Mouse (Mus musculus) urinary bladder, postnatal 25 days (tissue): ENCODE data around the gene Brox.
"Not testable (repeated sequence)": the region's sequence is repeated elsewhere in the genome, so short reads cannot be mapped to it uniquely, and the experiment has no call there.

Experiments used
- DNase-seq: peaks from one replicate; pipeline ENCODE4 v3.0.0; 2022; ENCODE audit warnings: low spot score

The Brox gene

DNA sequence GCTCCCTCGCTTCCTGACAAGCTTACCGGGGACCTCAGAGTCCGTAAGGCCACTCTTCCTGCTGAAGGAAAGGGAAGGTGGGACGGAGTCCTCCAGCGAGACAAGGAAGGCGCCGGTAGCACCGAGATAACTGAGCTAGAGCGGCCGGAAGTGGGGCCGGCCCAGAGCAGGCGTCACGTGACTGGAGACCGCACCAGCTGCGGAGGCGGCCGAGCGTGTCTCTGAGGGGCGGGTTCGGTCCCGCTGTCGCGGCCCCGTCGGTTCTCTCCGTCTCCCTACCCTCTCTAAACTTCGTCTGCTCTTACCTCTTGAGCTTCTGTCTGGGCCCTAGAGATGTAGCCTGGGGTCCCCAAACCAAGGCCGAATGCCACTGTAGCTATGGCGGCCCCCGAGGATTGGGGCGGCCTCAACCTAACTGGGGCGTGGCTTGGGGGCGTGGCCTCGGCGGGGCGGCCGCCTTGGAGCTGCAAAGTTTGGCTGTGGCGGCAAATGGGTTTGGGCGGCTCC, at the start of gene Brox:
Brox (minus strand) TSS at position 393 of the 507 bp plus-strand sequence.
- DNase-seq = peak; percentile 97

DNA sequence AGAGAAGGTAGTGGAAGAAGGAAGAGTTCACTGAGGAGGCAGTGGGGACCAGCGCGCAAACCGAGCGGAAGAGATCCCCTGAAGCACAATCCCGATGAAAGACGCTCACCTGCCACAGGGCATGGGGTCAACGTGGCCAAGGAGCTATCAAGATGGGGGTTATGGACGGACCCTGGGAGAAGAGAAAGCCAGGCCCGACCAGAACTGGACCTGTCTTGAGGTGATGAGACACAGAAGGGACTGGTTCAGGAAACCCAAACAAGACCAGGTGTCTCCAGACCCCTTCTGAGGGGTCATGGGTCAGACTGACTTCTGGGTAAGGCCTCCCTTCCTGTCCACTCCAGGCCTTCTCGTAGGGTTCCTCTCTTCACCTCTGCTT, 48.7 kb upstream of the Brox start:
- DNase-seq = no peak

DNA sequence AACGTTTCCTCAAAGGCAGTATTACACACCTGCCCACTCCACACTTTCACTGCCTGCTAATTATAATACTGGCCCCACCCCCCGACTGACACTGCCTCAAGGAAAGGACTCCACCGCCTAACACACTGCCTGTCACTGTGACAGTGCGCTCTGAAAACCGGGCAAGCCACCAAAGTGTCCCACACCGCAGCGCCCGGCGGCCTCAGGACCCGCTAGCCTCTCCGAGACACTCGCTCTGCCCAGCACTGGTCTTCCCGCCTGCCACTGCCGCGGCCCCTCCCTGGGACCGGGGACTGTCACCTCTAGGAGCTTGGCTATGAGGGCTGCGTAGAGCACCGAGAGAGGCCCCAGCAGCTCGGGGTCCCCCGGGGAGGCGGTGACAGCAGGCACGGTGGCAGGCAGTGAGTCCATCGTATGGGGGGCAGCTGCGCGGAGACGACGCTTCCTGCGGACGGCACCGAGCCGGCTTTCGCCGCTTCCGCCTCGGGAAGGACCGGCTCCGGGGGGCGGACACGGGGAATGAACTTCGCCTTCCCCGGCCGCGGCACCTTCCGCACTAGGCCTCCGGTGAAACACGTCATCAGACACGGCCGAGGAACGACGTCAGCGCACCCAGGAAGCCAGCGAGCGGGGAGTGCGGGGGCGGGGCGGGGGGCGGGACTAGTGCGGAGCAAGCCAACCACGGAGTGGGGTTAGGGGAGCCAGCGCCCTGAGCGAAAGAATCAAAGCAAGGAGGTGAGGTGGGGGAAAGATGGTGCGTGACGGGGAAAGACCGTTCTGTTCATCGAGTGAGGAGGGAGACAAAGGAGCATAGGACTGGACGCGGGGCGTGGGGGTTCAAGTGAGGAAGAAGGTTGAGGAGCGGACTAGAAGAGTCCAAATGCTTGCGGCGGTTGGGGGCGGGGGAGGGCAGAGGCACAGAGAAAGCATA, 48.1 kb upstream of the Brox start:
- DNase-seq = peak; percentile 81

DNA sequence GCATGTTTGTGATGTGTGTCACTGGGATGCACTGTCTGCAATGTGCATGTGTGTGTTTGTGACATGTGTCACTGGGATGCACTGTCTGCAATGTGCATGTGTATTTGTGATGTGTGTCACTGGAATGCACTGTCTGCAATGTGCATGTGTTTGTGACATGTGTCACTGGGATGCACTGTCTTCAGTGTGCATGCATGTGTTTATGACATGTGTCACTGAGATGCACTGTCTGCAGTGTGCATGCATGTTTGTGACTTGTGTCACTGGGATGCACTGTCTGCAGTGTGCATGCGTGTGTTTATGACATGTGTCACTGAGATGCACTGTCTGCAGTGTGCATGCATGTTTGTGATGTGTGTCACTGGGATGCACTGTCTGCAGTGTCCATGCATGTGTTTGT, 45.8 kb upstream of the Brox start:
- not testable (repeated sequence) for DNase-seq

DNA sequence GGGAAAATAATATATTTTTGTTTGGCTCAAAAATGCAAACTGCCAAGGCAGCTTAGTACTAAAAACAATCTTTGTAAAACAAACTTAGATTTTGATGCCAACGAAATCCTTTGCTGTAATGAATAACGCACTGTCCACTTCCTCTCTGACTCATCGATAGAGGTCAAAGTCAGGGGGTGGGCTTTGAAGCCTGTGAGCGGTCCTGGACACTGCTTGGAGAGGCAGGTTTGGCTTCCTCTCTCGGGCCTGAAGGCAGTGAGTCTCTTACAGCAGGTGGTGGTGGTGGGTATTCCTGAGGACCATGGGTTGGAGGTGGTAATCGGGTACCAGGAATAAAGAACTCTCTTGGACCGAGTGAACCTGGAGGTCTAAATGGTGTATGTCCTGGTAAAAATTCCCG, 30.1 kb upstream of the Brox start:
- no peak for DNase-seq

DNA sequence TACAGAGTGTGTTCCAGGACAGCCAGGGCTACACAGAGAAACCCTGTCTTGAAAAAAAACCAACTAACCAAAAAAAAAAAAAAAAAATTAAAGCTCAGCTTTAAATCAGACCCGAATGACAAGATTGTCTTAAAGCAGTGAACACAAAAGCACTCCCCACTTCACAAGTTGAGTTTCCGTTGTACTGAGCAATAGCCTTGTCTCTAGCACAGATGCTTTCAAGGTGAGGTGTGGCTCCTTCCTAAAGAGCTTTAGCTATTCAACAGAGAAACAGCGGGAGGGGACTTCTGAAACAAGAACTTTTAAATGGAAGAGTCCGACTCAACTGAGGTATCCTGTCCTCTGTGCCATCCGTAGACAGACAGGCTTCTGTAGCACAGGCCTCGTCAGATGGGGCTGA, 27.4 kb upstream of the Brox start:
- DNase-seq = no peak

DNA sequence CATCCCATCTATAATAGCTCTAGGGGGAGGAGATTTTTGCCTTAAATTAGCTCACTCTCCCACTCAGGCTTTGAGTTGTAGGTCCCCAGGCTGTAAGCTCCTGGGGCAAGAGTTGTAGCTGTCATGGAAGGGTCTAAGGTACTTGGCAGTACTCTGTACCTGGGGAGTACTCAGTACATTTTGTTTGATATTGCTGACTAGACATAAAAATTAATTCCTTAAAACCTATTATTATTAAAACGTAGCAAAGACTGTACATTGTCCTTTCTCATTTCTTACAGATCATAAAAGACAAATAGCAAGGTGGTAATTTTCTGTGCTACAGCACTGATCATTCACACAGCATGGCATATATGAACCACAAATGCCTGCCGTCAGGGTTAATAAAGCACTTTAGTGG, 26.9 kb upstream of the Brox start:
- no peak for DNase-seq

DNA sequence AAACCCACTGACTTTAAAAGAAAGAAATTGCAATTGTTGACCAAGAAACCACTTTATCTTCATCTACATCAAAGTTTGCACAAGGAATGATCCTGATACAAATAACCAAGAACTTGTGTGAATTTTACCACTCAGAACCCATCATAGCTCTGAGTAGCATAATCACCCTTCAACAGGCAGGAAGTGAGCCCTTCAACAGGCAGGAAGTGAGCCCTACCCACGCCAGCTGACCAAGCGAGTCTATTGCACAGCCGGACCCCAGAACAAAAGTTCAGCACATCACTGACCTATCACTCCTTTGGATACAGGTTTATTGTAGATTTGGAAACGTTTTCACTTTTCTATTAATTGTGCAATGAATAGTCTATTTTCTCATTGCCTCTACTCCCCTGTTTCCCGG, 25.4 kb upstream of the Brox start:
- DNase-seq = not testable (repeated sequence)

DNA sequence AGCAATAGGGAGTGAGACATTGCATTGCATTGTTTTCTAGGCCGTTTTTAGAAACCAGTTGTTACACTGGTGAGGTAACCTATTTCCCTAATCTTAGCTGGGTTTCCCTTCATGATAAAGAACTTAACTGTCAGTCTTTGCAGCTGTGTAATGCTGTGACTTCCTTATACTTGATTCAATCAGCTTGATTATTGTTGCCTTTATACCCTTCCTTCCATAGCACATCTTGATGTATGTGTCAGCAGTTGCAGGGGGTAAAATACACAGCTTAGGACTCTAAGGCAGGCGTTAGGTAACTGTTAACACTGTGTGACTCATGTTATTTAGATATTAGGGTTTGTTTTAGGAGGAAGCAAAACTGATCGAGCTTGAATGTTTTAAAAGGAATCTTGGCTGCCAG, 23.6 kb upstream of the Brox start:
- no peak for DNase-seq

DNA sequence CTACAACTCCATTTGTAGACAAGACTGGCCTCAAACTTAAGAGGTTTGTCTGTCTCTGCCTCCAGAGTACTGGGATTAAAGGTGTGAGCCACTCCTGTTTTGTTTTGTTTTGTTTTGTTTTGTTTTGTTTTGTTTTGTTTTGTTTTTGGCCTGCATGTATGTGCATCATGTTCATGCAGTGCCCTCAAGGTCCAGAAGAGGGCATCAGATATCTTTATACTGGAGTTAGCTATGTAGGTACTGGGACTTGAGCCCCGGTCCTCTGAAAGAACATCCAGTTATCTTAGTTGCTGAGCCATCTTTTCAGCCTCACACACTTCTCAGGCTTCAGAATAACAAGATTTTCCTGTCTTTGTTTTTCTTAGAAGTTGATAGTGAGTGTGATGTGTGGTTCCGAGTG, 18.7 kb upstream of the Brox start:
- no peak for DNase-seq

DNA sequence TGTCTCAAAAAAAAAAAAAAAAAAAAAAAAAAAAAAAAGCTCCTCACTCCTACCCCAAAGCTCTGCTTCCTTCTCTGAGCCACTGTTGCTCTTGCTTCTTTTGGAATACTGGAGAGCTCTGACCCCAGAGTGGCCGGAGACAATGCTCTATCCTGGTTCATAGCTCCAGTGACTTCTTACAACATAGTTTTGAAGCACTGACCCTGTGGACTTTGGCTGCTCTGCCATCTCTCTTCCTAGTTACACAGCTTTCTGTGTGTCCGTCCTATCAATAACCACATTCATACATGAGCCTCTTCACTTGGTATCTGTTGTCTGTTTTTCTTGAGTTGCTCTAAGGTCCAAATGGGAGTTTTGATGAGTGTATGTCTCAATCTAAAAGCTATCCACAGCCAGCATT, 15.0 kb upstream of the Brox start:
- no peak for DNase-seq

DNA sequence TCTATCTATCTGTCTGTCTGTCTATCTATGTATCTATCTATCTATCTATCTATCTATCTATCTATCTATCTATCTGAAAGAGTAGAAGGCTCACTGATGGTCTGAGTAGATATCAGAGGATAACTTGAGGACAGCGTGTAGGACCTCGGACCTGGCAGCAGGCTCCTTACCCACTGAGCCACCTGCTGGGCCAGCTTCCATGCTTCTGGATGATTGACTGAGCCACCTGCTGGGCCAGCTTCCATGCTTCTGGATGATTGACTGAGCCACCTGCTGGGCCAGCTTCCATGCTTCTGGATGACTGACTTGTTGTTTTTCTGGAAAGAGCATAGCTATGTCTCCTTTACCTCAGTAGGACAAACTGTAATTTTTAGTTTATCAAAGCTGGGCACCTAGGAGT, 12.5 kb upstream of the Brox start:
- not testable (repeated sequence) for DNase-seq

DNA sequence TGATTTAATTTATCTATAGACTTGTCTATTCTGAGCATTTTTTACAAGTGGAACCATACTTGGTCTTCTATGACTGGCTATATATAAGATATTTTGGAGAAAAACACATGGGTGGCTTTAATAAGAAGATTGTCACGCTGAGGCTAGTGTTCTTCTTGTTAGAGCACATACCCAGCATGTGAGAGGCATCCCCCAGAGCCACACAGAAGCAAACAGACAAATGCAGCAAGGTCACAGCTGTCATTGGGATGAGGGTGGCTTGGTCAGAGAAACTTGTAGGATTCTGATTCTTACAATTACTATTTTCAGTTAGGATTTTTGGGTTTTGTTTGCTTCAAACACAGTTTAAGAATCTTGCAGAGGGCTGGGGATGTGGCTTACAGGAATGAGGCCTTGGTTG, 11.4 kb upstream of the Brox start:
- DNase-seq = no peak

DNA sequence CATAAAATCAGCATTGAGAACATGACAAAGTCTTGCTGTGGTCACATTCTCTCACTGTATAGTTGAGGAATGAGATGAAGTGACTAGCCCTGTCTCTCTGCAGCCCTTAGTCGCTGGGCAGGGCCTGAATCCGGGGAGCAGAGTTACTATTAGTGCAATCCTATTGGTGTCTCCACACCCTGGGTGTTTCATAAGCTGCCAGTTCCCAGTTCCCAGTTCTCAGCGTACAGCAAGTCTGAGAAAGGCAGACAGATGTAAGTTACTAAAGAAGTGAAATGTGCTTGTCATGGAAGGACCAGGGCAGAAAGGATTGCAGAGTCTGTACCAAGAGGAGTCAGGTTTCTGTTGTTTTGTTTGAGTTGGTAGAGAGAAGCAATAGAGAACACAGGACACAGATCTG, 10.5 kb upstream of the Brox start:
- no peak for DNase-seq

DNA sequence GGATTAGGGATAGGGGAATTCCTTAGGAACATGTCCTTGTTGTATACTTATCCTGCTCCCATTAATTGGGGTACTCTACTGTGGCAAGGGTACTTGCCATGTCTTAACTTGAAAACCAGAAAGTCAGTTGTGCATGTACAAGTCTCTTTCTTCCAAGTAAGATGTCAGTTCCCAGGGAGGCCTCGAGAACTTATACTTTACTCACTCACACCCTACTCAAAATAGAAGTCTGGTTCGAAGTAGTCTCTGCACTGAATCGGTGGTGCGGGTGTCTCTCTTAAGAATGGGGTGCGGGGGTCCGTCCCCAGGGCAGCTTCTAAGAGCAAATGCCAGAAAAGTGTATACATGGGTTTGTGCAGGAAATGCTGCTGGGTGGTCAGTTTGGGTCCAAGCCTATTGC, 2.1 kb upstream of the Brox start:
- peak; percentile 100 for DNase-seq

DNA sequence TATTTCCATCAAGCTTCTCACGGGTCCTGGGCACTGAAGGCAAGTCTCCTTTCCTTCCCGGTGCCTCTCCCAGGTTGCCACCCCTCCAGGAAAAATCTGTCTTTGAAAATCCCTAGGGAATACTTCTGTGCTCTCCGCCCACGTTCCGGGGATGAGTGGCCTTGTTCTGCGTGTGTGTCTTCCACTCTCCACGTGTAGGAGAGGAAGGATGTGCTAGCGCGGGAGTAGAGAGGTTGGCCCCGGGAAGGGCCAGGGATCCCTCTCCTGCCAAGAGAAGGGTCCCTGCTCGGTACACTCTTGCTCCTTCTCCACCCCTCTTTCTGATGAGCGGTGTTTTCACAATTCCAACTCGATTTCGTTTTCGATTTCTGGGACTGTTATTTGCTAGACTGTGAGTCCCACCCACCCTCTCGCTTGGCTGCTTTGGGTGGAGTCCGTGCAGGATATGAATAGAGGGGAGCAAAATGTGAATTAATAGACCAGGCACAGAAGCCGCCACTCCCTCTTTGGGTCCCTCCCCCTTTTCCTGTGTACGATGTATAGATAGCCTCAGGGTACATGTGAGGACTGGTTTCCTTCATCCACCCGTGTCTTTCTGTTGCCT, 919 bp upstream of the Brox start:
- DNase-seq = peak; percentile 23

DNA sequence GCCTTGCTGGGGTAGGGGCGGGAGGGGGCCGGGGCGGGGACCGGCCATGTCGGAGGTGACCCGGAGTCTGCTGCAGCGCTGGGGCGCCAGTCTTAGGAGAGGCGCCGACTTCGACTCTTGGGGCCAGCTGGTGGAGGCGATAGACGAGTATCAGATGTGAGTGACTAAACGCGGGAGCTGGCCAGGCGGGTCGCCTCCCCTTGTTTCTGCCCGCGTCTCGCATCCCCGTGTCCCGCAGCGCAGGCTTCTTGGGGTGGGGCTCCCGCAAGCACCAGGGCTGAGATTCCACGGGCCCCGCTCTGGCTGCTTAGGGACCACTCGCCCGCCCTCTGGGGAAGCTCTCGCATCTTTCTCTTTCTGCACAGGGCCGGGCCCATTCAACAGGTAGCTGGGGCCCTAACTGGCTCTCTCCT, 410 bp upstream of the Brox start:
- peak; percentile 21 for DNase-seq

DNA sequence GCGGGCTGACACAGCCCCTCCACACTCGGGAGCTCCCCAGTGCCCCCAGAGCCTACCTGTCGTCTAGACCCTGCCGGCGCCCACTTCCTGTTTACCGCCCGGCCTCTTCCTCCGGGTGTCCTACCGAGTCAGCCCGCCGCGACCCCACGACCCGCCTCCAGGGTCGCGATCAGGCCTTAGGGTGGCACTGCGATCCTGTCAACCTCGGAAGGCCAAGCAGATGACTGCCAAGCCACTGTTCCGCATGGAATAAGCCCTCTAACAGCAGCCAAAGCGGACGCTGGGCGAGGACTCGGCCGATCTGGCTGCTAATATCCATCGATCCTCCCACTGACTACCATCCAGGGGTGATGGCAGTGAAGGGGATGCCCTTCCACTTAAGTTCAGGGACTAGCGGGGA, 604 bp downstream of the Brox start, which contains the start of gene Aida:
Aida (plus strand) TSS at position 126 of the 400 bp plus-strand sequence.
- peak; percentile 34 for DNase-seq

DNA sequence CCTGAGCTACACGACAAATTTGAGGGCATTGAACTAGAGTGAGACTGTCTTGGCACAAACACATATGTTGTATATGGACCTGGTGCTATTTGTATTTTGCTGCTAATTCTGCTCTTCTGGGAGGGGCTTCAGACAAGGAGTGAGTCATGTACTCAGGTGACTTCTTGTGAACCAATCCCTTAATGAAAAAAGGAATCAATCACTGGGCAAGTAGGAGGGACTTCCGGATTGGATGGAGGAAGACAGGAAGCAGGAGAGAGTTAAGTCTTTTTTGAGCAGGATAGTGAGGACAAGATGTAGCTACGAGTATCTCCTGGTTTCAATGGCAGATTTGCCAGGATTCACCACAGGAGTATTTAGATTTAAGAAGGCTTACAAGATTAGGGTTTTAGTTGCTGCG, 7.5 kb downstream of the Brox start:
- DNase-seq = no peak

DNA sequence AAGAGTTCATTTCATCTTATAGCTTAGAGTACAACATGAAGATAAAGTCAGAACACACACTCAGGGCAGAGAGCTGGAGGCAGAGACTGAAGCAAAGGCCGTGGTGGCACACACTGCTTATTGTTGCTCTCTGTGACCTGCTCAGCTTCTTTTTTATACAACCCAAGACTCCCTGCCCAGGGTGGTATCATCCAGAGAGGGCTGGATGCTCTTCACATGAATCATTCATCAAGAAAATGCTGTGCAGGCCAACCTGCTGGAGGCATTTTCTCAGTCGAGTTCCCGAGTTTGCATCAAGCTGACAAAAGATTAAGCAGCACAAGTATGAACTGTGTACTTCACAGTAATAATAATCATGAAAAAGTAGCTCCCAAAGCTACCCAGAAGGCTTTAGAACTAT, 8.7 kb downstream of the Brox start:
- DNase-seq = no peak

DNA sequence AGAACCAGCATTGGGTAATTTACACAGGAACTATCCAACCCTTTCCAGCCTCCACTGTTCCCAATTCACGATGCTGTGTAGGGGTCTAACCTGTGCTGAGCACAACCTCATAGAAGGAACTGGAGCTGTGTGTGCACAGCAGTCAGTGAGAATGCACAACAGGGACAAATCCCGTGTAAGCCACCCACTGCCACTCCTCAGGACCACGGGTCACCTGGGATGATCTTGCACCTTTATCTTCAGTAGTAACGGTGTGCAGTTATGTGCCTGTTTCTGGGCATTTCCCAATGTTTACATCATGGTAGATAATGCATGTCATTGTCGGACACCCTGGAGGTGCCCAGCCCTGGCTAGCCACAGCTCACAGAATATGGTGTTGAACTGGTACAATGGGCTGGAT, 21.3 kb downstream of the Brox start:
- no peak for DNase-seq

DNA sequence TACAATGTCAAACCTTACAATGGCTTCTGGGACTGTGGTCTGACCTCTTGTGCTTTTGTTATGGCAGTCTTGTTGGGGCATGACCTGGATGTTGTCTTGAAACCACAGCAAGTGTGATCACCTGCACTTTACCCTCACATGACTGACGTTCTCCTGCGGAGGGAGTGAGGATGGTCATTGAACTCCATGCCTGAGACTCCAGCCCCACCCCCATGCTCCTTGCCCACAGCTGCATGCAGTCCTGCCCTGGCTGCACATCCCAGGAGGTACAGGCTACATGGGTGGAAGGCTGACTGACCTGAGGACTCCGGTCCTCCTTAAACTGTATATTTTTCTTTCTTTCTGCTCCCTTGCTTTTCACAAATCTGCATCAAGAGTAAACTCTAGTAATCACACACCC, 22.7 kb downstream of the Brox start:
- DNase-seq = no peak
